Comparison of ENCODE assay signal across 8 mouse cellular contexts in the genomic region with DNA sequence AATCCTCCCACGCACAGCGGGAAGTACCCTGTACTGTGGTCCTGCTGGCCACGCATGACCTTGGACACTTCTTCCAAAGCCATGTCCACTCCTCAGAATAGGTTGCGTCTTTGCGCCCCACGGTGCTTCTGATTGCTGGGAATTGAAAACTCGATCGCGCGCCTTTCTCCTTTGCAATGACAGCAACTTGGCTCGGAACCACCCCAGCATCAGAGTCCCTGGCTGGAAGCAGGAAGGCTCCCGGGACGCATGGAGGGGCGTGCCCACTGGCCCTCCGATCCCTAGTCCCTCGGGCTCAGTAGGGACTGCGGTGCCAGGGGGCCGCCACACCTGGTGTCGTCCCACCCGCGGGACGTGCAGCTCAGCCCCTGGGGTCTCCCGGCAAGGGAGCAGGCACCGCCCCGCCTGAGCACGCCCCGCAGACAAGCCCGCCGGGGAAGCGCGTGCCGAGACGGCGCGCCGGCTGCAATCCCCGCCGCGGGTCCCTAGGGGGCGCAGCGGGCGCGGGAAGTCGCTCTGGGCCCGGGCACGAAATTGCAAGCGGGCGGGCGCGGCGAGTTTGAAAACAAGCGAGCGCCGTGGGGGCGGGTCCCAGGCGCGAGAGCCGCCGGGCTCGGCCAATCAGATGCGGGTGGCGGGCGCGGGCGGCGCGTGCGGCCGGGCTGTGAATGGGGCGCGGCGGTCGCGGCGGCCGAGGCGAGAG. TPM values are rescaled to one million over a fixed set of nuclear protein-coding genes. Genes with fewer than 3 reads are reported as not detected.
DNase-seq lines count a peak whose midpoint lies in the region; ATAC-seq lines count a peak whose summit lies in the region.

Gene Sdk1, plus strand, starts transcription at position 650 of the 703 bp plus-strand sequence.

- no peaks in the 10 kb centered on the region for H3K36me3 ChIP-seq in forebrain, embryonic 13.5 days (ENCODE audit: poor library complexity, severe bottlenecking)
- no peaks in the 10 kb centered on the region for H3K36me3 ChIP-seq in heart, embryonic 16.5 days (ENCODE audit: control insufficient read depth, insufficient read depth)
- no peaks in the 10 kb centered on the region for H3K36me3 ChIP-seq in liver, embryonic 13.5 days
- no peaks in the 10 kb centered on the region for H3K36me3 ChIP-seq in neural tube, embryonic 11.5 days (ENCODE audit: control insufficient read depth, insufficient read depth, low read length)
- no peaks in the 10 kb centered on the region for H3K36me3 ChIP-seq in stomach, embryonic 15.5 days

- DNase-seq in c-Kit-positive CD71-positive TER-119-negative erythroid progenitor cells, embryonic 14.5 days (ENCODE audit: low read depth) = peak; percentile 63
- peak; percentile 97 to 98 for DNase-seq in kidney, postnatal 25 days
- peak; percentile 66 for DNase-seq in liver, embryonic 13.5 days
- peak; percentile 98 for DNase-seq in neural tube, embryonic 11.5 days (ENCODE audit: low spot score)

- H3K4me1 ChIP-seq in forebrain, embryonic 13.5 days = peaks cover 36% of the 10 kb centered on the region
- peaks cover 30% of the 10 kb centered on the region for H3K4me1 ChIP-seq in heart, embryonic 16.5 days (ENCODE audit: control insufficient read depth, insufficient read depth, low read length)
- H3K4me1 ChIP-seq in liver, embryonic 13.5 days (replicated peaks) = peaks cover 13% of the 10 kb centered on the region
- peaks cover 25% of the 10 kb centered on the region for H3K4me1 ChIP-seq in neural tube, embryonic 11.5 days (ENCODE audit: control insufficient read depth, insufficient read depth, low read length)
- H3K4me1 ChIP-seq in stomach, embryonic 15.5 days = peaks cover 13% of the 10 kb centered on the region

- H3K27ac ChIP-seq in forebrain, embryonic 13.5 days = no peak within 1 kb of the TSS
- peak within 1 kb of the TSS; percentile 58 for H3K27ac ChIP-seq in heart, embryonic 16.5 days (ENCODE audit: low read length)
- no peak within 1 kb of the TSS for H3K27ac ChIP-seq in liver, embryonic 13.5 days
- peak within 1 kb of the TSS; percentile 53; the same call in 1 of the 2 replicates for H3K27ac ChIP-seq in neural tube, embryonic 11.5 days (ENCODE audit: low read depth, low read length)
- H3K27ac ChIP-seq in stomach, embryonic 15.5 days = peak within 1 kb of the TSS; percentile 35; the same call in 1 of the 2 replicates

- H3K4me3 ChIP-seq in forebrain, embryonic 13.5 days = peak within 1 kb of the TSS; percentile 60
- peak within 1 kb of the TSS; percentile 67 for H3K4me3 ChIP-seq in heart, embryonic 16.5 days (ENCODE audit: low read length)
- peak within 1 kb of the TSS; percentile 56 for H3K4me3 ChIP-seq in liver, embryonic 13.5 days (replicated peaks)
- peak within 1 kb of the TSS; percentile 78 for H3K4me3 ChIP-seq in neural tube, embryonic 11.5 days (ENCODE audit: low read depth, low read length)
- peak within 1 kb of the TSS; percentile 68 for H3K4me3 ChIP-seq in stomach, embryonic 15.5 days (replicated peaks)

- under 1% methylated on average over 76 of the region's 77 CpGs for WGBS in forebrain, embryonic 13.5 days
- WGBS in heart, embryonic 16.5 days = under 1% methylated on average over 77 of the region's 77 CpGs
- under 1% methylated on average over 59 of the region's 77 CpGs for WGBS in liver, embryonic 13.5 days (ENCODE audit: insufficient replicate concordance)
- WGBS in neural tube, embryonic 11.5 days = under 1% methylated on average over 67 of the region's 77 CpGs
- WGBS in stomach, embryonic 15.5 days = under 1% methylated on average over 76 of the region's 77 CpGs

- H3K9ac ChIP-seq in forebrain, embryonic 13.5 days = peak within 1 kb of the TSS; percentile 80
- H3K9ac ChIP-seq in heart, embryonic 16.5 days (ENCODE audit: low read length) = peak within 1 kb of the TSS; percentile 81
- H3K9ac ChIP-seq in liver, embryonic 13.5 days = peak within 1 kb of the TSS; percentile 56
- H3K9ac ChIP-seq in neural tube, embryonic 11.5 days (ENCODE audit: low read length) = peak within 1 kb of the TSS; percentile 75
- H3K9ac ChIP-seq in stomach, embryonic 15.5 days = peak within 1 kb of the TSS; percentile 71

- H3K27me3 ChIP-seq in forebrain, embryonic 13.5 days = peaks cover 66% of the 10 kb centered on the region
- H3K27me3 ChIP-seq in heart, embryonic 16.5 days (ENCODE audit: control insufficient read depth, insufficient read depth, low read length) = peaks cover 11% of the 10 kb centered on the region
- H3K27me3 ChIP-seq in liver, embryonic 13.5 days = peaks cover 66% of the 10 kb centered on the region
- peaks cover 19% of the 10 kb centered on the region for H3K27me3 ChIP-seq in neural tube, embryonic 11.5 days (ENCODE audit: control insufficient read depth, insufficient read depth, low read length)
- H3K27me3 ChIP-seq in stomach, embryonic 15.5 days (replicated peaks) = 0 out of 2 replicates have a peak, but pooled peaks cover 9% of the 10 kb centered on the region

- H3K4me2 ChIP-seq in forebrain, embryonic 13.5 days = peak within 1 kb of the TSS; percentile 96
- peak within 1 kb of the TSS; percentile 94 for H3K4me2 ChIP-seq in heart, embryonic 16.5 days (ENCODE audit: low read depth, low read length)
- peak within 1 kb of the TSS; percentile 65 for H3K4me2 ChIP-seq in liver, embryonic 13.5 days
- peak within 1 kb of the TSS; percentile 95 for H3K4me2 ChIP-seq in neural tube, embryonic 11.5 days (ENCODE audit: low read depth)
- H3K4me2 ChIP-seq in stomach, embryonic 15.5 days = peak within 1 kb of the TSS; percentile 95

- ATAC-seq in CD4-positive, CD25-positive, alpha-beta regulatory T cell, adult 4 months = peak; percentile 92
- peak; percentile 96 for ATAC-seq in forebrain, embryonic 13.5 days
- peak; percentile 95 for ATAC-seq in heart, embryonic 16.5 days (replicated peaks; ENCODE audit: extremely low read depth, insufficient read depth, low FRiP score)
- ATAC-seq in liver, embryonic 13.5 days (ENCODE audit: low read depth) = peak; percentile 89
- ATAC-seq in neural tube, embryonic 11.5 days (ENCODE audit: insufficient read depth, low FRiP score, low TSS enrichment) = peak; percentile 94
- ATAC-seq in stomach, embryonic 15.5 days (ENCODE audit: insufficient read depth, low FRiP score, low read depth) = peak; percentile 95

- no peaks in the 10 kb centered on the region for H3K9me3 ChIP-seq in forebrain, embryonic 13.5 days (replicated peaks)
- H3K9me3 ChIP-seq in heart, embryonic 16.5 days (replicated peaks; ENCODE audit: control insufficient read depth, low read length) = no peaks in the 10 kb centered on the region
- H3K9me3 ChIP-seq in liver, embryonic 13.5 days (replicated peaks) = no peaks in the 10 kb centered on the region
- no peaks in the 10 kb centered on the region for H3K9me3 ChIP-seq in neural tube, embryonic 11.5 days (ENCODE audit: control insufficient read depth, low read length)
- no peaks in the 10 kb centered on the region for H3K9me3 ChIP-seq in stomach, embryonic 15.5 days

RNA-seq across cellular contexts. Expression of gene Sdk1, which starts in this region (rescaled TPM):
- not detected for polyA plus RNA-seq in CD4-positive, CD25-positive, alpha-beta regulatory T cell, adult 4 months (2017; shearing (Covaris generic))
- 0.71 and 0.78 TPM in 2 replicates for polyA plus RNA-seq in forebrain, embryonic 13.5 days (2015; fragmentation: Nextera tagmentation; extraction: Ambion mirVana)
- polyA plus RNA-seq in heart, embryonic 16.5 days (2015; fragmentation: Nextera tagmentation; extraction: Ambion mirVana) = 1.3 and 1.7 TPM in 2 replicates
- polyA plus RNA-seq in liver, embryonic 13.5 days (2015; fragmentation: Nextera tagmentation; extraction: Ambion mirVana) = 0.10 and 0.14 TPM in 2 replicates
- 1.9 and 2.3 TPM in 2 replicates for polyA plus RNA-seq in neural tube, embryonic 11.5 days (2014; fragmentation: Nextera tagmentation; extraction: Ambion mirVana)
- 3.6 TPM in 2 replicates for polyA plus RNA-seq in stomach, embryonic 15.5 days (2015; fragmentation: Nextera tagmentation; extraction: Ambion mirVana)

Comparison
In these comparisons a context has a peak if more than half of its experiments do, and no peak if none do; other contexts are left out.
1. Peak in ATAC-seq in CD4-positive, CD25-positive, alpha-beta regulatory T cell, adult 4 months; RNA of the gene not detected or under 1 TPM.
2. Peak in ATAC-seq, H3K4me3 ChIP-seq, H3K9ac ChIP-seq and H3K4me2 ChIP-seq in forebrain, embryonic 13.5 days; RNA of the gene not detected or under 1 TPM.
3. Peak in DNase-seq, ATAC-seq, H3K4me3 ChIP-seq, H3K9ac ChIP-seq and H3K4me2 ChIP-seq in liver, embryonic 13.5 days; RNA of the gene not detected or under 1 TPM.
4. H3K27ac ChIP-seq: peak in heart, embryonic 16.5 days (single experiment), neural tube, embryonic 11.5 days (single experiment) and stomach, embryonic 15.5 days (single experiment); none in forebrain, embryonic 13.5 days (single experiment) and liver, embryonic 13.5 days (single experiment).
5. Peak in every context shown above with its lines, with median percentiles within 50 percentile points of each other: ATAC-seq, DNase-seq, H3K4me2 ChIP-seq, H3K4me3 ChIP-seq and H3K9ac ChIP-seq.